Mouse (Mus musculus) E14TG2a.4 (cell line): Measurements from ENCODE around the gene Zyx.

Source experiments
- H3K27me3 ChIP-seq: 2 replicates; pipeline ENCODE4 v1.6.1; 2014; ENCODE audit warnings: low read length, control low read depth; ENCODE audit not compliant: insufficient read depth
- H3K36me3 ChIP-seq: 2 replicates; pipeline ENCODE4 v1.6.1; 2014; ENCODE audit warnings: low read length, control low read depth; ENCODE audit not compliant: insufficient read depth
- H3K4me1 ChIP-seq: replicated peaks from 2 replicates; pipeline ENCODE4 v1.6.1; 2014; ENCODE audit warnings: low read depth, low read length, control low read depth
- H3K4me3 ChIP-seq: replicated peaks from 2 replicates; pipeline ENCODE4 v1.5.1; 2014; ENCODE audit warnings: mild to moderate bottlenecking, low read length
- H3K9me3 ChIP-seq: 2 replicates; pipeline ENCODE4 v1.6.1; 2014; ENCODE audit warnings: low read length, control low read depth
- CTCF ChIP-seq: conservative IDR thresholded peaks from 2 replicates; pipeline ENCODE4 v1.5.1; 2014; ENCODE audit warnings: low read length
- NANOG ChIP-seq: IDR thresholded peaks from 2 replicates; pipeline ENCODE4 v1.6.1; 2014; ENCODE audit warnings: borderline replicate concordance, low read length, mixed read lengths
- POU5F1 ChIP-seq: IDR thresholded peaks from 2 replicates; pipeline ENCODE4 v1.6.1; 2014; ENCODE audit warnings: low read length, borderline replicate concordance

Zyx gene

GRCm38 (mm10) chr6:42370630-42371363, 21.4 kb downstream of the Zyx start:
- Histone ChIP-seq H3K4me3 (no peak overlapping the region), H3K27me3 (peaks cover 59% of the 10 kb centered on the region), H3K36me3 (no peaks in the 10 kb centered on the region), H3K9me3 (peaks cover 14% of the 10 kb centered on the region), H3K4me1 (peaks cover 27% of the 10 kb centered on the region)
- no peak for TF ChIP-seq POU5F1
- no peak for TF ChIP-seq CTCF
- no peak for TF ChIP-seq NANOG

- Histone ChIP-seq H3K4me3 (peak overlapping the region; percentile 83; the same call in 1 of the 2 replicates), H3K27me3 (peaks cover 69% of the 10 kb centered on the region), H3K4me1 (peaks cover 27% of the 10 kb centered on the region), H3K36me3 (no peaks in the 10 kb centered on the region), H3K9me3 (peaks cover 14% of the 10 kb centered on the region)
- TF ChIP-seq CTCF = no peak
- no peak for TF ChIP-seq POU5F1
- TF ChIP-seq NANOG = no peak
These were observed 22.6 kb downstream of the Zyx start for GRCm38 (mm10) chr6:42372001-42372400.

- no peaks in the 10 kb centered on the region for H3K36me3 ChIP-seq
- no peak for TF ChIP-seq POU5F1
- TF ChIP-seq NANOG = no peak
- no peak for TF ChIP-seq CTCF
- H3K4me3 ChIP-seq = peak overlapping the region; percentile 83
- peaks cover 69% of the 10 kb centered on the region for H3K27me3 ChIP-seq
- H3K4me1 ChIP-seq = peaks cover 27% of the 10 kb centered on the region
- peaks cover 14% of the 10 kb centered on the region for H3K9me3 ChIP-seq
These were observed 23.0 kb downstream of the Zyx start for GRCm38 (mm10) chr6:42372421-42372815.

DNA sequence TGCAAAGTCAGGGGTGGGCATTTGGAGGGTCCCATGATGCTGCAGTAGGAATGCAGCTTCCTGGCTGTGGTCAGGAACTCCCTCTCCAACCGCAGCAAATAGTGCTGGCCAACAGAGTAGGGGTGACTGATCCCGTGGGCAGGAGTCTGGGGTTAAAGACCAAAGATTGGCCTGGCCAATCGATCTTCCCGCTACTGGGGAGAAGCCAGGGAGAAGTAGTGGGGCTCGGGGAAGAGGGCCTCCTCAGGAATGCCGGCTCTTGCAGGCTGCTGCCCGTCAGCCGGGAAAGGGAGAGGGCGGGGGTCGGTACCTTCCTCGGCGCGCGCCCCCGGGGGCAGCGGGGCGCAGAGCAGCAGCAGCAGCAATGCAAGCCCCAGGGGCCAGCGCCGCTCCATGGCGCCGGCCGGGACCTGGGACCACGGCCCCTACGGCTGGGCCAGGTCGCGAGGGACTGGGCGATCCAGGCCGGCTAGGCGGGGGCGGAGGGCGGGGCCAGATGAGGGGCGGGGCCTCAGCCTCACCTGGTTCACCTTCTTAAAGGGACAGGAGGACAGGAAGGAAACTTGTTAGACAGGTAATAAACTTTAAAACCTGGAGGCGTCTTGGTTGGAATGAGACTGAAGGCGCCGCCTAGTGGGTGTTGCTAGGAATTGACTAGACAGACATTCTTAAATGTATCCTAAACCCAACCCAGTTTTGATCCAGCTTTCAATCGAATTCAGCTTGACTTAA, 23.6 kb downstream of the Zyx start, which contains the start of gene Epha1:
Epha1 (minus strand) TSS at position 453 of the 732 bp plus-strand sequence.
- peaks cover 14% of the 10 kb centered on the region for H3K9me3 ChIP-seq
- peaks cover 69% of the 10 kb centered on the region for H3K27me3 ChIP-seq
- H3K36me3 ChIP-seq = no peaks in the 10 kb centered on the region
- peaks cover 27% of the 10 kb centered on the region for H3K4me1 ChIP-seq
- TF ChIP-seq POU5F1 (no peak), CTCF (peak; percentile 73), NANOG (no peak)
- peak within 1 kb of the TSS; percentile 83 for H3K4me3 ChIP-seq

- TF ChIP-seq NANOG = no peak
- no peak for TF ChIP-seq CTCF
- TF ChIP-seq POU5F1 = no peak
- H3K4me3 ChIP-seq = peak overlapping the region; percentile 83
- H3K36me3 ChIP-seq = no peaks in the 10 kb centered on the region
- H3K9me3 ChIP-seq = peaks cover 14% of the 10 kb centered on the region
- H3K27me3 ChIP-seq = peaks cover 77% of the 10 kb centered on the region
- peaks cover 27% of the 10 kb centered on the region for H3K4me1 ChIP-seq
These were observed 24.4 kb downstream of the Zyx start for GRCm38 (mm10) chr6:42373669-42374430.

- H3K36me3 ChIP-seq = no peaks in the 10 kb centered on the region
- H3K9me3 ChIP-seq = peaks cover 14% of the 10 kb centered on the region
- H3K4me3 ChIP-seq = no peak overlapping the region
- H3K4me1 ChIP-seq = peaks cover 32% of the 10 kb centered on the region
- TF ChIP-seq POU5F1 (no peak), CTCF (no peak), NANOG (no peak)
- peaks cover 86% of the 10 kb centered on the region for H3K27me3 ChIP-seq
These were observed 25.3 kb downstream of the Zyx start for GRCm38 (mm10) chr6:42374701-42375100.

- TF ChIP-seq NANOG (no peak), CTCF (no peak), POU5F1 (no peak)
- no peak overlapping the region for H3K4me3 ChIP-seq
- H3K4me1 ChIP-seq = peaks cover 33% of the 10 kb centered on the region
These were observed 25.7 kb downstream of the Zyx start for GRCm38 (mm10) chr6:42375131-42375530.

GRCm38 (mm10) chr6:42376016-42376415, 26.6 kb downstream of the Zyx start:
- Histone ChIP-seq H3K36me3 (no peaks in the 10 kb centered on the region), H3K9me3 (peaks cover 14% of the 10 kb centered on the region), H3K4me1 (peaks cover 27% of the 10 kb centered on the region), H3K4me3 (no peak overlapping the region), H3K27me3 (peaks cover 83% of the 10 kb centered on the region)
- TF ChIP-seq NANOG (no peak), CTCF (no peak), POU5F1 (no peak)

More at GRCm38 (mm10) chr6:42375131-42375530, 25.7 kb downstream of the Zyx start:
- peaks cover 14% of the 10 kb centered on the region for H3K9me3 ChIP-seq
- H3K36me3 ChIP-seq = no peaks in the 10 kb centered on the region
- peaks cover 89% of the 10 kb centered on the region for H3K27me3 ChIP-seq
